Mouse (Mus musculus): ENCODE results near the gene Tomm34.
"Not testable (repeated sequence)": the region's sequence is repeated elsewhere in the genome, so short reads cannot be mapped to it uniquely, and the experiment has no call there.

Tomm34 gene

DNA sequence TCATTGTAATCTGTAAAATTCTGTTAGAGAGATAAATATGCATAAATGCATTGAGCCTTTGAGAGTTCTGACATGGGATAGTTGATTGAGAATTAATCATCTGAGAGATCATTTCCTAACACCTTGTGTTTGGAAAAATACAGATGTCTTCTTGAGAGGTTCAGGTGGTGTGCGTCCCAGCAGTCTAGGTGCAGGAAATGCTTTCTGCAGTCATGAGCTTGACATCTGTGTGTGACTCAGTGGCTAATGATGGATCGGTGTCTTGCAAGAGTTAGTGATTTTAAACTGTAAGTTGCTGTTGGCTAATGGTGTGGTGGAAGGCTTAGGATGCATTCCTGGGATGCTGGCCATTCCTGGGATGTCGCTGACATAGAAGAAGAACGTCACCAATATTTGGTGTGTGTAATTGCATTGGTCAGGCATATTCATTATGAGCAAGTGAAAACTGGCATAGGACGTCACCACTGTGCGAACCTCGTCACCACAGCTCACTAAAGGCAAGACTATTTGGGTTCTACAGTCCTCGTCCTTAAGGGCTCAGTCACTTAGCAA lies 6.0 kb upstream of the Tomm34 start:
- DNase-seq (ENCODE audit: low spot score) = no peak

DNA sequence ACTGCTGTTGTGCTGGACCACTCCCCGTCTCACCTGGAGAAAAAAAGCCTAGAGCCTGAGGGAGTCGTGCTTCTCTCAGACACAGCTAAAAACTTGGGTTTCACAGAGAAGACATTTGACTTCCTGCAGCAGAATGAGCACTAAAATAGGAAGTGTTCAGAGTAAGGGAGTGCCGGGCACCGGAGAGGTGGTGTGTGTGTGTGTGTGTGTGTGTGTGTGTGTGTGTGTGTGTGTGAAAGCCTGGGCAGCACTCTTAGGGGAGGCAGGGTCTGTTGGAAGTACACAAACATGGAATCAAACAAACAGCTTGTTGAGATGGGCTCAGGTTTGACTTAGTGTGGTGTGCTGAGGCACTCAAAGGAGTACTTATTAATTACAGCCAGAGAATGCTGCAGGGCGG lies 4.1 kb upstream of the Tomm34 start:
- no peak for DNase-seq (ENCODE audit: low spot score)

GRCm38 (mm10) chr2:164073918-164074578 lies 3.1 kb upstream of the Tomm34 start:
- DNase-seq (ENCODE audit: low spot score) = peak; percentile 92

- DNase-seq (ENCODE audit: low spot score) = no peak
Measured at GRCm38 (mm10) chr2:164073120-164073519, 2.2 kb upstream of the Tomm34 start.

GRCm38 (mm10) chr2:164072109-164072508 lies 1.1 kb upstream of the Tomm34 start:
- no peak for DNase-seq (ENCODE audit: low spot score)

GRCm38 (mm10) chr2:164071437-164071820 lies 460 bp upstream of the Tomm34 start:
- DNase-seq (ENCODE audit: low spot score) = not testable (repeated sequence)

GRCm38 (mm10) chr2:164070142-164070764 lies 716 bp downstream of the Tomm34 start, which contains the start of gene Stk4:
Stk4 (plus strand) TSS chr2:164070322.
- no peak for DNase-seq (ENCODE audit: low spot score)

- DNase-seq (ENCODE audit: low spot score) = no peak
Measured at GRCm38 (mm10) chr2:164059634-164060235, 11.2 kb downstream of the Tomm34 start.

DNA sequence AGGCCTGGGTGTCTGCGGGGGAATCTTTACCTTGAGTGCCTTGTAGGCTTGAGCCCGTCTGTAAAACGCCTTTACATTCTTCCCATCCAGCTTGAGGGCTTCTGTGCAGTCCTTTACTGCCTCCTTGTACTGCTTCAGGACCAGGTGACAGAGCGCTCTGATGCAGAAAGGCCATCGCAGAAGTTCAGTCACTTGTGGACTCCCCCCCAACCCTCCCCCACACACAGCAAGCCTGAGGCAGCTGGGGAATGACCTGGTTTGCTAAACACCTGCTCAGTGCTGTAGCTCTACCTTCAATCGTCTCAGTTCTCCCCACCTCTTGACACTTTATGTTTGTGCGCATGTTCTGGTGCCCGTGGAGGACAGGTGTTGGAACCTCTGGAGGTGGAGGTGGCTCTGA lies 16.3 kb downstream of the Tomm34 start:
- no peak for DNase-seq (ENCODE audit: low spot score)

GRCm38 (mm10) chr2:164053767-164054166 lies 17.2 kb downstream of the Tomm34 start:
- no peak for DNase-seq (ENCODE audit: low spot score)

DNA sequence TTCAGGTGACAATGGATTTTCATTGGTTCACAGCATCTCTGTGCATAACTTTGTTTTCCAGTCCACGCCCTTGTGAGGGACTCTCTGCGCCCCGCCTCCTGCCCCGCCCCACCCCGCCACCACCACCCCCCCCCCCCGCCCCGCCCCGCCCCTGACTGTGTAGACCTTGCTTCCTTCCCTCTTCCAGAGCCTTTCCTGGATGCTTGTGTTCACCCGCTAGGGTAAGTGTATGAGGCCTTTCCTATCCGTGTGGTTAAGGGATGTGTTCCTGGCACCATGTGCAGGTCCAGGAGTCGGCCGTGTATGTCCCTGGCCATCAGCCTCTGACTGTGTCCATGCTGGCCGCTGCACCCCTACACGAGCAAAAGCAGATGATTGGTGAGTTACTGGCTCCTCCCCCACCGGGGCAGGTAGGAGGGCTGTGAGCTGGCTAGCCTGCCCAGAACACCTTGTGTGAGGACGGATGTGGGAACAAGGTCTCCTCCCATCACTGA lies 23.7 kb downstream of the Tomm34 start:
- no peak for DNase-seq (ENCODE audit: low spot score)

GRCm38 (mm10) chr2:164041523-164041922 lies 29.4 kb downstream of the Tomm34 start:
- DNase-seq (ENCODE audit: low spot score) = no peak

DNA sequence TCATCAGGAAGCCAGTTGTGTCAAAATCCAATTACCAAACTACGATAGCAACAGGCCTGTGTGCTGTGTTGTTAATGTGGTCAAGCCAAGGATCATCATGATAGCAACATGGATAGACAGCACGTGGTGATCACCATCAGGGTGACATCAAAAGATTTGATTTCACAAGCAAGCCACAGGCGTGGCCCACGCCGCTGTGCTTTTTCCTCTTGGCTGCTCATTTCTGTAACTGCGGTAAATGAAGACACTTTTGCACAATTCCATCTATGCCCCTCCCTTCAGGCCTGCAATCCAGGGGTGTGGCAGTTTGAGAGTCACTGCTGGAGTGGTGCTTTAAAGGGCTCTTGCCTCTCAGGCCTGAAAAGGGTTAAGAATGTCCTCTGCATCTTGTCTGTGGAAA lies 30.0 kb downstream of the Tomm34 start:
- no peak for DNase-seq (ENCODE audit: low spot score)

GRCm38 (mm10) chr2:164038407-164039028 lies 32.5 kb downstream of the Tomm34 start:
- DNase-seq (ENCODE audit: low spot score) = no peak

GRCm38 (mm10) chr2:164036520-164037019 lies 34.4 kb downstream of the Tomm34 start:
- no peak for DNase-seq (ENCODE audit: low spot score)

DNA sequence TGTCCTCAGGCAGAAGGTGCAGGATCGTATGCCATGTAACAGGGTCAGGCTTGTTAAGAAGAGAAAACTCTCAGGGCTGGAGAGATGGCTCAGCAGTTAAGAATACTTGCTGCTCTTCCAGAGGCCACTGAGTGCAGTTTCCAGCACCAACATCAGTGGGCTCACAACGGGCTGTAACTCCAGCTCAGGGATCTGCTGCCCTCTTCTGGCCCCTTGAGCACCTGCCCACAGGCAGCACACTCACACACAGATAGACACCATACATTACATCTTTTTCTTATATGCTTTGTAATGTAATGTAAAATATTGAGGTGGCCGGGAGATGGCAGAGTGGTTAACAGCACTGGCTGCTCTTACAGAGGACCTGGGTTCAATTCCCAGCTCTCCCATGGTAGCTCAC lies 38.0 kb downstream of the Tomm34 start:
- no peak for DNase-seq (ENCODE audit: low spot score)

DNA sequence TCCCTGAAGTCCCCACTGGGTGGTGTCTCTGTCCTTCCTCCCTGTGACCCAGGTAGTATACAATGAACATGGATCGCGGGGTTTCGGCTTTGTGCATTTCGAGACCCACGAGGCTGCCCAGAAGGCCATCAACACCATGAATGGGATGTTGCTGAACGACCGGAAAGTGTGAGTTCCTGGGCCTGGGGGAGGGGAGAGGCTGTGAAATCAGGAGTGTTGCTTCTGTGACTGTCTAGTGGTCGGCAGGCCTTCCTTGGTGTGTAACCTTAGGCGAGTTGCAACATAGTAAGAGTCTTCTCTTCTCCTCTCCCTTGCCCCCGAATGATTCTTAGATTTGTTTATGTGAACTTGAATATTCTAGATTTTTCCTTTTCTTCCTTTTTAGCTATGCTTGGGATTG lies 39.8 kb downstream of the Tomm34 start:
- DNase-seq (ENCODE audit: low spot score) = no peak

- DNase-seq (ENCODE audit: low spot score) = no peak
Measured at GRCm38 (mm10) chr2:164025150-164025549, 45.8 kb downstream of the Tomm34 start, which contains the start of gene Pabpc1l. Pabpc1l (plus strand) TSS chr2:164025450.

GRCm38 (mm10) chr2:164022104-164022503 lies 48.9 kb downstream of the Tomm34 start:
- no peak for DNase-seq (ENCODE audit: low spot score)

GRCm38 (mm10) chr2:164019943-164020342 lies 51.0 kb downstream of the Tomm34 start:
- DNase-seq (ENCODE audit: low spot score) = no peak

- no peak for DNase-seq (ENCODE audit: low spot score)
Measured at GRCm38 (mm10) chr2:164018910-164019309, 52.1 kb downstream of the Tomm34 start.

- DNase-seq (ENCODE audit: low spot score) = no peak
Measured at GRCm38 (mm10) chr2:164015304-164015703, 55.7 kb downstream of the Tomm34 start.

All from ovary, postnatal 10 days (tissue).